Mouse (Mus musculus) forebrain, embryonic 10.5 days (tissue): ENCODE data around the gene Prss40. TPM values are rescaled to one million over a fixed set of nuclear protein-coding genes. Genes with fewer than 3 reads are reported as not detected.
A peak's percentile ranks its signal among the peaks of the same experiment; 100 is the strongest.

Experiments used
- DNase-seq: peaks from one replicate; pipeline ENCODE4 v3.0.0-alpha.2; 2017; ENCODE audit warnings: low spot score; ENCODE audit errors: extremely low spot score
- H3K27ac ChIP-seq: fragments of 300-500 bp; sonication (generic); 2 replicates; pipeline ENCODE4 v1.5.1; 2016; ENCODE audit warnings: mild to moderate bottlenecking
- H3K27me3 ChIP-seq: fragments of 300-500 bp; sonication (generic); 2 replicates; pipeline ENCODE4 v1.6.1; 2016; ENCODE audit warnings: mild to moderate bottlenecking; ENCODE audit not compliant: poor library complexity, severe bottlenecking
- H3K36me3 ChIP-seq: fragments of 300-500 bp; sonication (generic); replicated peaks from 2 replicates; pipeline ENCODE4 v1.6.1; 2016; ENCODE audit warnings: mild to moderate bottlenecking, moderate library complexity
- H3K4me1 ChIP-seq: fragments of 300-500 bp; sonication (generic); 2 replicates; pipeline ENCODE4 v1.6.1; 2016
- H3K4me3 ChIP-seq: fragments of 300-500 bp; sonication (generic); 2 replicates; pipeline ENCODE4 v1.5.1; 2016; ENCODE audit warnings: mild to moderate bottlenecking, moderate library complexity
- H3K9me3 ChIP-seq: fragments of 300-500 bp; sonication (generic); 2 replicates; pipeline ENCODE4 v1.6.1; 2016; ENCODE audit warnings: mild to moderate bottlenecking, moderate library complexity
- WGBS: fragments of 180-500 bp; shearing (Covaris S2); methylation state at CpG from one replicate; pipeline ENCODE4 v1.1.7; 2016; 5-methylcytosine and 5-hydroxymethylcytosine counted together
- polyA plus RNA-seq: library from polyadenylated mRNA; unstranded; fragments of >200 nt; fragmentation: Nextera tagmentation; extraction: Ambion mirVana; gene quantifications from 2 replicates; pipeline ENCODE4 v1.2.1, GENCODE M21; 2016

The Prss40 gene
- polyA plus RNA-seq = not detected in 2 replicates

DNA sequence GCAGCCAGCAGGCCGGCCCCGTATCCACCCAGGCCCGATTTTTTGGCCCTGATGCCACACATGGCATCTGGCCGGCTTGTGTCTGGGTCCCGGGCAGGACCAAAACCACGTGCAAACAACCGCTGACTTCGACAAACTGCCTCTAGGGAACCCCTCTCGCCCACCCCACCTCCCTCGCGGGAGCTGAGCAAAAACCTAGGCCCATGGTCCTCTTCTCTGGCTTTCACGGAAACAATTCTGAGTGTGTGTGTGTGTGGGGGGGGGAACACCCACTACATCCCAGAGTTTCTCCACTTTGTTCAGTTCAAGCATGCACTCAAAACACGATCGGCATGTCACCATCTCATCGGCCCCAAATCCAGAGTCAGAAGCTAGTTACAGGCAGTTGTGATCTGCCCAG lies at the start of gene Prss40:
Prss40 (minus strand) TSS at position 101 of the 400 bp plus-strand sequence.
- Histone ChIP-seq H3K36me3 (no peaks in the 10 kb centered on the region), H3K4me1 (no peaks in the 10 kb centered on the region), H3K4me3 (no peak within 1 kb of the TSS), H3K27me3 (no peaks in the 10 kb centered on the region), H3K27ac (no peak within 1 kb of the TSS), H3K9me3 (no peaks in the 10 kb centered on the region)
- no peak for DNase-seq
- WGBS = 91% methylated on average over 15 of the region's 15 CpGs

DNA sequence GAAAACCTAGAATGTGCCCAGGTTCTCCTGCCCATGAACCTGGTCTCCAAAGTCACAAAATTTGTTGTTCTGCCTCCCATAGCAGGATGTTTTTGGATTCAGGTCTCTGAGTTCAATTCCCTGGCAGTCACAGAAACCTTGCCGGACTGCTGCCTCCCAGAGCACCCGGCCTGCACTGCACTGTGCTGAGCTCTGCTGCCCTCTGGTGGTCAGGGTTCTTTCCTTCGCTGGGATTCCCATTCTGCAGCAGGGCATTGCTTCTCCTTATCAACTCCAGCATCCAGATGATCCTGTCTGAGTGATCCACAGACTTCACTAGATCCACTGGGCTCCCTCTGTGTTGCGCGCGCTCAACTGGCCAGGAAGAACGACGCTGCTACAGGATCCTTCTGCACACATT lies 41.6 kb upstream of the Prss40 start:
- Histone ChIP-seq H3K4me1 (no peaks in the 10 kb centered on the region), H3K9me3 (peaks cover 3% of the 10 kb centered on the region; the same call in 1 of the 2 replicates), H3K27ac (no peak overlapping the region), H3K36me3 (no peaks in the 10 kb centered on the region), H3K27me3 (no peaks in the 10 kb centered on the region), H3K4me3 (no peak overlapping the region)
- 16% methylated on average over 8 of the region's 8 CpGs for WGBS
- peak; percentile 77 for DNase-seq

DNA sequence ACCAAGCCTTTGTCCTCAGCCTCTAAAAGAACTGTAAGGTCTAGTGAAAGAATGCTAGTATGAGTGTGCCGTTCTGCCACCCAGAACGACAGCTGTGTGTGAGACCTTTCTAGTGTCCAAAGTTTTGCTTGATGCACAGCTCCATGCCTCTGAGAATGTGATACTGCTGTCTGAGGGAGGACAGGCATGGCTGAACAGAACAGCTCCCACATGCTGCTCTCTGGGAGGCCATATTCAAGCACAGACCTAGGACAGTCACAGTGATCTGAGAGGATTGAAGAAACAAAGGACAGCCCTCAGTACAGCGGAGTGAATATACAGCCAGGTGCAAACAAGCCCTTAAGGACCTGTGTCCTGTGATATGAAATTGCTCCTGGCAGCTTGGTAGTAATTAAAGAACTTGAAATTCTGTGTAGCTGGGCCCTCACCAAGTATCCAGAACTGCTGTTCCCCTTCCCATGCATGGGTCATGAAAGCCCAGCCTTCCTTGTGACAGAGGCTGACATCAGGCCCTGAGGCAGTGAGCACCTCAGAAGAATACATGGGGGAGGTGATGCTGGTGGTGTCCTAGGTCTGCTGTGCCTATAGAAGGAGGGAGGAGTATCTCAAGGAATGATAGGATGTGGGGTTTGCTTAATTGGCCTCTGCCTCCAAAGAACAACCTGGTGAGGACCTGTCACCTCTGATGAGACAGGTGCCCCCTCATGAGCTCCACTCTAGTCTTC lies 40.7 kb upstream of the Prss40 start:
- Histone ChIP-seq H3K4me3 (no peak overlapping the region), H3K9me3 (peaks cover 3% of the 10 kb centered on the region; the same call in 1 of the 2 replicates), H3K4me1 (no peaks in the 10 kb centered on the region), H3K27me3 (no peaks in the 10 kb centered on the region), H3K27ac (no peak overlapping the region), H3K36me3 (no peaks in the 10 kb centered on the region)
- DNase-seq = no peak
- WGBS = 82% methylated on average over 3 of the region's 3 CpGs

DNA sequence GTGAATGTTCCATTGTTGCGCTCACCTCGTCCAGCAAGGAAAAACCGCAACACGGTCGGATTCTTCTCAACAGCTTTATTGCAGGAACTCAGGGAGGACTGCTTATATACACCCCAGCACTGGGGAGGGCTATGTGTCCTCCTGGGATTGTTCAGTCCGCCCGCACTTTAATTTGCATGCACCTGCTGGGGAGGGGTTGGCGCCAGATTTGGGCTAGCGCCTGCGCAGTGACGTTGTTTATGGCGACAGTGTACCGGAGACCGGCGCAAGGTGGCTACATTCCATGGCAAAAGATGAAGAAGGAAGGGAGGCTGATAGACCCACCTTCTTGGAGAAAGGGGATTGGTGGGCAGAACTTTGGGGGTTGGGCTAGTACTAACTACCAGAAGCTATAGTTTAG lies 39.3 kb upstream of the Prss40 start:
- Histone ChIP-seq H3K9me3 (no peaks in the 10 kb centered on the region; the same call in 1 of the 2 replicates), H3K36me3 (no peaks in the 10 kb centered on the region), H3K4me3 (no peak overlapping the region), H3K27me3 (no peaks in the 10 kb centered on the region), H3K4me1 (no peaks in the 10 kb centered on the region), H3K27ac (no peak overlapping the region)
- WGBS = 78% methylated on average over 15 of the region's 15 CpGs
- DNase-seq = no peak

DNA sequence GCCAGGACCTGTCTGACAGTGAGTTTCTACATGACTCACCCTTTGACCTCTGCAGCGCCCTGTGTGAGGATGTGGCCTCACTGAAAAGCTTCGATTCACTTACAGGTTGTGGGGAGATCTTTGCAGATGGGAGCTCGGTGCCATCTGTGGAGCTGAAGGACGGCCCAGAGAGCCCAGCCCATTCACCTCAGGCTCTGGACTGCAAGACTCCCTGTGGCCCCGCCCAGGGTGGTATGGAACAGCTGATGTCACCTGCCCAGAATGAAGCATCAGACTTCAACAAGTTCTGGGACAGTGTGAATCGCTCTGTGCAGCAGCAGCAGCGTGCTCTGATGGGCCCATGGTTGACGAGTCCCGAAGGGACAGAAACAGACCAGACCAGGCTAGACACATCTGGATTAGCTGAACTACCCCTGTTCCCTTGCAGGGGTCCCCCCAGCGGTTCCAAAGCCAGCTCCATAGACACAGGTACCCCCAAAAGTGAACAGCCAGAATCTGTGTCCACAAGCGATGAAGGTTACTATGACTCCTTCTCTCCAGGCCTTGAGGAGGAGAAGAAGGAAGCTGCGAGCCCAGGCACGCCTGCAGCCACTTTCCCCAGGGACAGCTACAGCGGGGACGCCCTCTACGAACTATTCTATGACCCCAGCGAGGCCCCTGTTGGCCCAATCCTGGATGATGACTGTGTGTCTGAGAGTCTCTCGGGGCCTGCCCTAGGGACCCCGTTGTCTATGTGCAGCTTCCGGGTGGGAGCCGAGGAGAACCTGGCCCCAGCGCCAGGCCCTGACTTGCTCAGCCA lies 26.8 kb upstream of the Prss40 start:
- Histone ChIP-seq H3K4me1 (no peaks in the 10 kb centered on the region), H3K36me3 (no peaks in the 10 kb centered on the region), H3K27ac (no peak overlapping the region), H3K4me3 (no peak overlapping the region), H3K27me3 (no peaks in the 10 kb centered on the region), H3K9me3 (no peaks in the 10 kb centered on the region)
- DNase-seq = no peak
- WGBS = 89% methylated on average over 22 of the region's 22 CpGs

DNA sequence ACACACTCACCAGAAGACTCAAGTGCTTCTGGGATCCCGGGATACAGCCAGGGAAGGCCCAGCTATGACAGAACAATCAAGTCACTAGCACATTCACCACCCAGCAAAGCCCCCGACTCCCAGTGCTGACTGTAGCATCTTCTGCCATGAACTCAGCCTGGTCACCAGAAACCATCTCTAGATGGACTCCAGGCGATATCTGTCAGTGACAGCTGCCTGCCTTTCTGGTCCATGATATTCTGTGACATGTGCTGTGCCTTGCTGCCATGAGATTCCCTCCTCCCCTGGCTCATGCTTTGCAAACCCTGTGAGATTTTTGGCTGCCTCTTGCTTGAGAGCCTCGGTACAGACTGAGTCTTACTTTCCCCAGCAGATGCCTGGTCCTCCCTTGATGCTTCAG lies 24.0 kb upstream of the Prss40 start:
- Histone ChIP-seq H3K9me3 (no peaks in the 10 kb centered on the region), H3K4me1 (peaks cover 5% of the 10 kb centered on the region), H3K4me3 (no peak overlapping the region), H3K27me3 (peaks cover 19% of the 10 kb centered on the region), H3K36me3 (no peaks in the 10 kb centered on the region), H3K27ac (no peak overlapping the region)
- DNase-seq = no peak
- WGBS = 78% methylated on average over 4 of the region's 4 CpGs

DNA sequence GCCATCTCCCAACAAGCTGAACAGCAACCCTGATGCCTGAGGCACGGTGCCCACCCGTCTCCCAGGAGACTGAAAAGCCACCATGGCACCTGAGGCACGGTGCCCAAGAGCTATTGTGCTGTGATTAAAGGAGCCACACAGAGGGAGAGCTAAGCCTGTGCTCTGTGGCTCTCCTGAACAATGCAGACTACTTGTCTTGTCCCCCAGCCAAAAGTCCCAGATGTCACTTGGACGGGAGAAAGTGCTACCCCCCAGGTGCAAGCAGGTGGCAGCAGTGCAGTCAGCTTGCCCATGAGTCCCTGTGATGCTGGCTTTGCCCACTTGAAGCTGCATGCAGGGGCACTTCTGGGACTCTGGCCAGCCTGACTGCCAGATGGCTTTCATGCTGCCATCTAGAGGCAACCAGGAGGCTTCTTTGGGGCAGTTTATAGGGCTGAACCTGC lies 23.1 kb upstream of the Prss40 start:
- Histone ChIP-seq H3K27me3 (peaks cover 28% of the 10 kb centered on the region), H3K36me3 (no peaks in the 10 kb centered on the region), H3K27ac (no peak overlapping the region), H3K9me3 (no peaks in the 10 kb centered on the region), H3K4me3 (no peak overlapping the region), H3K4me1 (peaks cover 14% of the 10 kb centered on the region)
- no peak for DNase-seq
- WGBS = 10% methylated on average over 4 of the region's 4 CpGs

DNA sequence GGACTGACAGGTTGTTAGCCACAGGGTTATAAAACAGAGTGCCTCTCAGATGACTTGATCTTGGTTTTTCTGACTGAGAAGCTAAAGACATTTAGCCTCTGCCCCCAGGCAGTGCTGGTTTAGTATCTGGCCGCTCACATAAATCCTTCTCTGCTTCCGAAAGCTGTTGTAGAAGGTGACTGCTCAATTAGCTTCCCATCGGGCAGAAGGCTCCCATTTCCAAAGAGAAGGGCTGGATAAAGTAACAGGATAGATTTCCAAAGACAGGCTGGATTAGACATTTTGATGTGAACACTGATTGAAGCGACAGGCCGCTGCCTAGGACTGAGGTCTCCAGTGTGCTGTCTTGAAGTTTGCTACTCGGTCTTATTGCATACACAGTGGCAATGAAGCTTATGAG lies 21.5 kb upstream of the Prss40 start:
- no peak for DNase-seq
- H3K4me1 ChIP-seq = peaks cover 16% of the 10 kb centered on the region
- no peak overlapping the region for H3K27ac ChIP-seq
- peaks cover 43% of the 10 kb centered on the region for H3K27me3 ChIP-seq
- H3K36me3 ChIP-seq = no peaks in the 10 kb centered on the region
- no peak overlapping the region for H3K4me3 ChIP-seq
- H3K9me3 ChIP-seq = no peaks in the 10 kb centered on the region
- WGBS = 72% methylated on average over 6 of the region's 6 CpGs

DNA sequence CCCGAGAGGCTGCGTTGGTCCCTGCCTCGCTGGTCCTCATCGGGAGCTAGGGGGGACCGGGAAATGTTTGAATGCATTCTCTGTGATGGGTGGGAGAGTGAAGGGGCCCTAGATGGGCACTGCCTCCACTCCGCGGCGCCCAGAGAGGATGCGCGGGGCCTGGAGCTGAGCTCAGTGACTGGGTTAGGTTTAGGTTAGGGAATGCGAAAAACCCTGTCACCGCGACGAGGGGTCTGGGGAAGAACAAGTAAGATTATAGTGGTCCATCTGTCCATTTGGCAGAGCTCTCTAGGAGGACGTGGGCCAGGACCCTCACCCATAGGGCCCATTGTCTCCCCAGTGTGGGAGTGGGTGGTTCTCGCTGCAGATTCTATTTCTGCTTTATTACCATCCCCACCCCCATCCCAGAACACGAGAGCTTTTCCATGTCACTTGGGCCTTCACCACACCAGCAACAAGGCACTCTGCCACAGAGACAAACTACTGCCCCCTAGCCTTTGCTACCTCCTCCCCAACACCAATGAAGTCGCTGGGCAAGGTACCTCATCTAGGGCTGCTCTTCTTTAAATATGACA lies 19.1 kb upstream of the Prss40 start:
- DNase-seq = no peak
- Histone ChIP-seq H3K27me3 (peaks cover 43% of the 10 kb centered on the region), H3K27ac (0 out of 2 replicates have a peak overlapping the region, but pooled peaks have one; percentile 17), H3K4me3 (peak overlapping the region; percentile 59), H3K9me3 (no peaks in the 10 kb centered on the region), H3K36me3 (no peaks in the 10 kb centered on the region), H3K4me1 (peaks cover 16% of the 10 kb centered on the region)
- 1% methylated on average over 18 of the region's 18 CpGs for WGBS

DNA sequence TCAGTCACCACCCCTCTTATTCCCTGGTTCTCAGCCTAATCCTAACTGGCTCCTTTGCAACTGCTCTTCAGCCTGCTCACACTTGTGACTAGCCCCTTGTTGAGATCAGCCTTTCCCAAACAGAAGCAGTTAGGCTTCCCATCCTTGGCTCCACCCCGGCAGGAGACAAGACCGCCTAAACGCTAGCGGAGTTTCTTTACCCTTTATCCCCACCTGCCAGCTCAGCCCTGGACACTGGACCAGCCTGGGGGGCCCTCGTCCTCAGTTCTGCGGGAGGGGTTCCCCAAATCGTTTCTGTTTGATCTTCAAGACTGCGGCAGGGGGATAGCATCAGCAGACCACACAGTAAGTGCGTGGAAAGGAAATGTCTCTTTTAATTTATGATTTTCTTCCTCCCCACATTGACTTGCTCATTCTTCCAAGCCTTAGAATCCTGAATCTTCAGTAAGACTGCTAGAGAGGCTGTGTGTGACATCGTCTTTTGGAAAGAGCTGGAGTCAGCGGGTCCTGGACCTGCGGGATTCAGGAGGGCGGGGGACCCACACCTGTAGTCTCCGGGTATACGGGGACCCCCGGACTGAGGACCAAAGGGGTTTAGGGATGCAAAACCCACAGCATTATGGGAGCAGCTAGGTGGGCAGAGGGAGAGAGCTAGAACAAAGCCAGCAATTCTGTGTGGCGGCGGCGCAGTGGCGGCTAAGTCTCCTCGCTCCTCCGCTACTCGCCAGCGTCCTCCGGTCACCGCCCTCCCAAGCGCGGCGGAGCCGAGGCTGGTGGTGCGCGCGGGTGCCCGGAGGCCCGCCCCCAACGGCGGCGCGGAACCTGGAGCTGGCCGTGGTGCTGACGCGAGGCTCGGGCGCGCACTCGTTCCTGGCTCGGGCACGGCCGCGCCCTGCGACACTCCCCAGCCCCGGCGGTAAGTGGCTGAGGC lies 18.4 kb upstream of the Prss40 start, which contains the start of gene Amer3:
Amer3 (plus strand) TSS at position 807 of the 931 bp plus-strand sequence.
- Histone ChIP-seq H3K4me1 (peaks cover 16% of the 10 kb centered on the region), H3K27me3 (peaks cover 43% of the 10 kb centered on the region), H3K36me3 (no peaks in the 10 kb centered on the region), H3K4me3 (peak within 1 kb of the TSS; percentile 59), H3K9me3 (no peaks in the 10 kb centered on the region), H3K27ac (peak within 1 kb of the TSS; percentile 17; the same call in 1 of the 2 replicates)
- DNase-seq = peak; percentile 68
- under 1% methylated on average over 53 of the region's 53 CpGs for WGBS

DNA sequence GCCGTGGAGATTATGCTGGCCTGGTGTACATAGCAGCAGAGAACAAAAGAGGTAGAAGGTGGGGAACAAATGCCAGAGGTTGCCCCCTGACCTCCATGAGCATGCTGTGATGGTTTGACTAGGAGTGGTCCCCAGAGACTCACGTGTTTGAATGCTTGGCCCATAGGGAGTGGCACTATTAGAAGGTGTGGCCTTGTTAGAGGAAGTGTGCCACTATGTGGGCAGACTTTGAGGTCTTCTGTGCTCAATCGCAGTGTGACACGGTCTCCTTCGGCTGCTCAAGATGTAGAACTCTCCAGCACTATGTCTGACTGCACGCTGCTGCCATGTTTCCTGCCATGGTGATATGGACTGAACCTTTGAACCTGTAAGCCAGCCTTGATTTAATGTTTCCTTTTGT lies 12.5 kb upstream of the Prss40 start:
- H3K27me3 ChIP-seq = peaks cover 9% of the 10 kb centered on the region
- DNase-seq = no peak
- no peaks in the 10 kb centered on the region for H3K36me3 ChIP-seq
- no peaks in the 10 kb centered on the region for H3K4me1 ChIP-seq
- H3K9me3 ChIP-seq = no peaks in the 10 kb centered on the region
- WGBS = 86% methylated on average over 6 of the region's 6 CpGs
- no peak overlapping the region for H3K27ac ChIP-seq
- H3K4me3 ChIP-seq = no peak overlapping the region

DNA sequence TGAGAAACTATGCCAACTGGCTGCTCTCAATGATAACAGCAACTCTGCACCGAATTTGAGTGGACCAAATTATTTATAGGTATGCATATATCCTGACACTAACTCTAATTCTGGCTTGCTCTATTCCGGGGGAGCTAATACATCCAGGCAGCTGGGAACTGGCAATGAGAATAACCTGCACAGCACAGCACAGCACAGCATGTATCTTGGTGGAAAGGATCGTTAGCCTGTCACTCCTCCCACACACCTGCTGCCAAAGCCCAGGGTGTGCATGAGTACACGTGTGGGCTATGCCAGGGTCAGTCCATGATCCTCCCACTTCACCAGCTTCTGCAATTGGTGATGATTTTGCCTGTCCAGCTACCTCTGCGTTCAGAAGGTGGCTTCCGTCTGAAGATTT lies 10.7 kb upstream of the Prss40 start:
- no peaks in the 10 kb centered on the region for H3K36me3 ChIP-seq
- 75% methylated on average over 6 of the region's 6 CpGs for WGBS
- no peak overlapping the region for H3K4me3 ChIP-seq
- H3K27me3 ChIP-seq = no peaks in the 10 kb centered on the region
- no peak for DNase-seq
- H3K27ac ChIP-seq = no peak overlapping the region
- H3K4me1 ChIP-seq = no peaks in the 10 kb centered on the region
- H3K9me3 ChIP-seq = no peaks in the 10 kb centered on the region
